Mouse (Mus musculus) CD4-positive helper T cell, adult 2 months (primary cell): ENCODE measurements around the gene Fuca1.
"Not testable (repeated sequence)": the region's sequence is repeated elsewhere in the genome, so short reads cannot be mapped to it uniquely, and the experiment has no call there.

Experiments
- DNase-seq: peaks from one replicate; pipeline ENCODE4 v3.0.0-alpha.2; 2012; ENCODE audit warnings: low read depth, missing footprints, low spot score

Gene Fuca1

GRCm38 (mm10) chr4:135924418-135924817 lies 3.9 kb downstream of the Fuca1 start:
- DNase-seq = no peak

- DNase-seq = no peak
Measured at GRCm38 (mm10) chr4:135925341-135925740, 4.8 kb downstream of the Fuca1 start.

- no peak for DNase-seq
Measured at GRCm38 (mm10) chr4:135926195-135926808, 5.8 kb downstream of the Fuca1 start.

GRCm38 (mm10) chr4:135926861-135927260 lies 6.3 kb downstream of the Fuca1 start:
- no peak for DNase-seq

GRCm38 (mm10) chr4:135928376-135928775 lies 7.8 kb downstream of the Fuca1 start:
- DNase-seq = no peak

- DNase-seq = no peak
Measured at GRCm38 (mm10) chr4:135929405-135929804, 8.9 kb downstream of the Fuca1 start.

GRCm38 (mm10) chr4:135929828-135930227 lies 9.3 kb downstream of the Fuca1 start:
- DNase-seq = no peak

GRCm38 (mm10) chr4:135930239-135930638 lies 9.7 kb downstream of the Fuca1 start:
- no peak for DNase-seq

- peak; percentile 63 for DNase-seq
Measured at GRCm38 (mm10) chr4:135931832-135932231, 11.3 kb downstream of the Fuca1 start.

- no peak for DNase-seq
Measured at GRCm38 (mm10) chr4:135934708-135935500, 14.4 kb downstream of the Fuca1 start.

- no peak for DNase-seq
Measured at GRCm38 (mm10) chr4:135935502-135935901, 15.0 kb downstream of the Fuca1 start.

- DNase-seq = no peak
Measured at GRCm38 (mm10) chr4:135938858-135939257, 18.3 kb downstream of the Fuca1 start.

GRCm38 (mm10) chr4:135941026-135941425 lies 20.5 kb downstream of the Fuca1 start:
- DNase-seq = not testable (repeated sequence)

- no peak for DNase-seq
Measured at GRCm38 (mm10) chr4:135942193-135942592, 21.7 kb downstream of the Fuca1 start.

GRCm38 (mm10) chr4:135943389-135943788 lies 22.9 kb downstream of the Fuca1 start:
- no peak for DNase-seq

- no peak for DNase-seq
Measured at GRCm38 (mm10) chr4:135945706-135946105, 25.2 kb downstream of the Fuca1 start.

- DNase-seq = peak; percentile 92
Measured at GRCm38 (mm10) chr4:135946278-135946658, 25.7 kb downstream of the Fuca1 start, which contains the start of gene Hmgcl. Hmgcl (plus strand) TSS chr4:135946448.

GRCm38 (mm10) chr4:135946659-135947301 lies 26.2 kb downstream of the Fuca1 start:
- DNase-seq = no peak

- no peak for DNase-seq
Measured at GRCm38 (mm10) chr4:135948142-135948541, 27.6 kb downstream of the Fuca1 start.

- no peak for DNase-seq
Measured at GRCm38 (mm10) chr4:135949475-135949874, 28.9 kb downstream of the Fuca1 start.

GRCm38 (mm10) chr4:135949911-135950310 lies 29.4 kb downstream of the Fuca1 start:
- DNase-seq = no peak

- DNase-seq = no peak
Measured at GRCm38 (mm10) chr4:135950365-135950764, 29.8 kb downstream of the Fuca1 start.

GRCm38 (mm10) chr4:135951505-135951904 lies 31.0 kb downstream of the Fuca1 start:
- peak; percentile 41 for DNase-seq
